In genomic region chr10:79538873-79539272, GRCm38 (mm10) we compare ENCODE assay signal across 16 mouse cellular contexts. TPM values are rescaled to one million over a fixed set of nuclear protein-coding genes. Genes with fewer than 3 reads are reported as not detected.
DNase-seq lines count a peak whose midpoint lies in the region; ATAC-seq and TF ChIP-seq lines count a peak whose summit lies in the region.
"Had no signal": no experiment of that assay in that cellular context is flagged by ENCODE, and none has a peak within 500 bp of the region (broad histone marks: within the 10 kb centered on the region; RNA-seq: fewer than 3 reads in every experiment).

No protein-coding gene starts in this region.

- DNase-seq in cerebellum, adult 11-12 months, result peak; percentile 0
- DNase-seq in cerebellum, adult 8-10 months, result no peak
- DNase-seq in layer of hippocampus, adult 2 months (ENCODE audit: low spot score in 2 of 2), result no peak
- DNase-seq in layer of hippocampus, adult 8-10 months (ENCODE audit: low spot score in 2 of 2), result no peak
- peak; percentile 1 for DNase-seq in right cerebral cortex, postnatal 4 days
- no peak for DNase-seq in right cerebral cortex, postnatal 25 days
- DNase-seq in adrenal gland, adult 8-10 months, result no peak
- DNase-seq: B cell, adult 2 months; cerebellum, adult 18-20 months had no signal

- H3K27ac ChIP-seq in layer of hippocampus, adult 2 months, result 0 out of 2 replicates have a peak overlapping the region, but pooled peaks have one; percentile 47
- H3K27ac ChIP-seq: hindbrain, embryonic 14.5 days; lung, embryonic 15.5 days; midbrain, embryonic 13.5 days; neural tube, embryonic 13.5 days had no signal

- no peak overlapping the region for H3K4me3 ChIP-seq in layer of hippocampus, adult 2 months
- H3K4me3 ChIP-seq: lung, embryonic 15.5 days; midbrain, embryonic 13.5 days; neural tube, embryonic 13.5 days had no signal

- TF ChIP-seq CTCF in layer of hippocampus, adult 2 months (conservative IDR thresholded peaks at IDR 0.05), result no peak

- peak; percentile 90 for ATAC-seq in megakaryocyte progenitor cell, adult 5-6 weeks (replicated peaks; ENCODE audit: poor library complexity)
- ATAC-seq: midbrain, embryonic 13.5 days had no signal

RNA-seq across cellular contexts. Expression of gene Plpp2, which starts 5.3 kb away (rescaled TPM):
- 1 to 10 TPM; 4.2 to 4.9 TPM for total RNA-seq in layer of hippocampus, adult 2 months (2021)
- total RNA-seq in layer of hippocampus, adult 8-10 months (2022), result 1 to 10 TPM; 5.6 to 9.3 (median 6.9) TPM
- total RNA-seq in megakaryocyte progenitor cell, adult 5-6 weeks (2015), result 8.2 and 11.6 TPM in 2 replicates
- total RNA-seq in megakaryocyte progenitor cell, adult 5-6 weeks (2017), result 2.7 and 5.3 TPM in 2 replicates
- 10 to 100 TPM; 21.3 to 49.8 (median 30.1) TPM for total RNA-seq in adrenal gland, adult 8-10 months (2022)
- total RNA-seq: G1E had no signal

RNA-seq across cellular contexts. Expression of gene Mier2, which starts 16.1 kb away (rescaled TPM):
- total RNA-seq in layer of hippocampus, adult 2 months (2021), result 10 to 100 TPM; 60.1 to 61.6 TPM
- 10 to 100 TPM; 51.2 to 72.3 (median 53.0) TPM for total RNA-seq in layer of hippocampus, adult 8-10 months (2022)
- total RNA-seq in megakaryocyte progenitor cell, adult 5-6 weeks (2015), result 7.4 and 9.1 TPM in 2 replicates
- total RNA-seq in megakaryocyte progenitor cell, adult 5-6 weeks (2017), result 9.6 and 13.4 TPM in 2 replicates
- total RNA-seq in adrenal gland, adult 8-10 months (2022), result 10 to 100 TPM; 24.2 to 49.8 (median 41.4) TPM
- total RNA-seq: G1E had no signal

RNA-seq across cellular contexts. Expression of gene Theg, which starts 48.3 kb away (rescaled TPM):
- 1 to 10 TPM in 1 of 2 experiments, not detected in 1; 1.2 TPM for total RNA-seq in layer of hippocampus, adult 2 months (2021)
- under 1 TPM in 1 of 4 experiments, not detected in 3; 0.61 TPM for total RNA-seq in layer of hippocampus, adult 8-10 months (2022)
- total RNA-seq in megakaryocyte progenitor cell, adult 5-6 weeks (2015), result not detected in 2 replicates
- not detected in 2 replicates for total RNA-seq in megakaryocyte progenitor cell, adult 5-6 weeks (2017)
- not detected for total RNA-seq in adrenal gland, adult 8-10 months (2022)
- total RNA-seq: G1E; gastrocnemius, postnatal 4 days had no signal

Comparison
In these comparisons a context has a peak if more than half of its experiments do, and no peak if none do; other contexts are left out.
1. DNase-seq: peak in cerebellum, adult 11-12 months (single experiment) and right cerebral cortex, postnatal 4 days (single experiment); none in cerebellum, adult 8-10 months (single experiment), layer of hippocampus, adult 2 months (0 of 2), layer of hippocampus, adult 8-10 months (0 of 2), right cerebral cortex, postnatal 25 days (single experiment) and adrenal gland, adult 8-10 months (single experiment).